Comparison of ENCODE assay signal across 19 mouse cellular contexts in genomic region chr4:144917101-144917500, GRCm38 (mm10). TPM values are rescaled to one million over a fixed set of nuclear protein-coding genes. Genes with fewer than 3 reads are reported as not detected.
DNase-seq lines count a peak whose midpoint lies in the region; ATAC-seq and TF ChIP-seq lines count a peak whose summit lies in the region.
"Had no signal": no experiment of that assay in that cellular context is flagged by ENCODE, and none has a peak within 500 bp of the region (broad histone marks: within the 10 kb centered on the region; RNA-seq: fewer than 3 reads in every experiment).

No protein-coding gene starts in this region.

- no peak overlapping the region for H3K27ac ChIP-seq in hindbrain, postnatal 0 days
- H3K27ac ChIP-seq in hindbrain, embryonic 11.5 days (ENCODE audit: low read depth, low read length): no peak overlapping the region
- H3K27ac ChIP-seq in ES-Bruce4 (ENCODE audit: insufficient read depth, low read length): no peak overlapping the region
- H3K27ac ChIP-seq in brown adipose tissue, adult 24 weeks (replicated peaks; ENCODE audit: low read depth, low read length): peak overlapping the region; percentile 61
- H3K27ac ChIP-seq: embryonic facial prominence, embryonic 13.5 days; forebrain, embryonic 15.5 days; hindbrain, embryonic 12.5 days; limb, embryonic 12.5 days; lung, embryonic 15.5 days; midbrain, embryonic 15.5 days; neural tube, embryonic 15.5 days had no signal

- H3K36me3 ChIP-seq in hindbrain, postnatal 0 days (ENCODE audit: insufficient read depth, low read length): peaks cover 5% of the 10 kb centered on the region; the same call in 1 of the 2 replicates
- H3K36me3 ChIP-seq in hindbrain, embryonic 11.5 days (ENCODE audit: control insufficient read depth, insufficient read depth, low read length): no peaks in the 10 kb centered on the region
- no peaks in the 10 kb centered on the region for H3K36me3 ChIP-seq in ES-Bruce4 (ENCODE audit: control insufficient read depth, insufficient read depth, low read length, poor library complexity, severe bottlenecking)
- H3K36me3 ChIP-seq: forebrain, embryonic 15.5 days; hindbrain, embryonic 12.5 days; midbrain, embryonic 15.5 days; neural tube, embryonic 15.5 days had no signal

- H3K4me1 ChIP-seq in hindbrain, postnatal 0 days (ENCODE audit: insufficient read depth, low read length): no peaks in the 10 kb centered on the region
- H3K4me1 ChIP-seq in hindbrain, embryonic 11.5 days (replicated peaks; ENCODE audit: control insufficient read depth, insufficient read depth, low read length): no peaks in the 10 kb centered on the region
- H3K4me1 ChIP-seq in lung, adult 2 months (ENCODE audit: control insufficient read depth, insufficient read depth, low read length): peaks cover 6% of the 10 kb centered on the region; the same call in 1 of the 2 replicates
- H3K4me1 ChIP-seq in ES-Bruce4 (ENCODE audit: control insufficient read depth, insufficient read depth, low read length): no peaks in the 10 kb centered on the region
- H3K4me1 ChIP-seq in brown adipose tissue, adult 24 weeks (ENCODE audit: control insufficient read depth, insufficient read depth, insufficient read length, low read length): peaks cover 20% of the 10 kb centered on the region
- H3K4me1 ChIP-seq: embryonic facial prominence, embryonic 13.5 days; forebrain, embryonic 15.5 days; hindbrain, embryonic 12.5 days; limb, embryonic 12.5 days; lung, embryonic 15.5 days; midbrain, embryonic 15.5 days; neural tube, embryonic 15.5 days had no signal

- ATAC-seq in hindbrain, postnatal 0 days: no peak
- ATAC-seq in hindbrain, embryonic 11.5 days (ENCODE audit: low FRiP score): no peak
- ATAC-seq: forebrain, embryonic 15.5 days; inflammation-experienced regulatory T-cells, adult 6 months; midbrain, embryonic 15.5 days; Patski had no signal

- no peak for DNase-seq in hindbrain, postnatal 0 days (ENCODE audit: low spot score)
- no peak for DNase-seq in hindbrain, embryonic 11.5 days (ENCODE audit: low spot score)
- no peak for DNase-seq in lung, adult 2 months
- DNase-seq in lung, postnatal 36 days: no peak
- DNase-seq in left cerebral cortex, adult 9 months (ENCODE audit: low spot score in 2 of 2): no peak
- DNase-seq: cerebellum, adult 8-10 months; gastrocnemius, postnatal 36 days; heart, postnatal 10 days had no signal

- 0 out of 2 replicates have a peak, but pooled peaks have one; percentile 22 for TF ChIP-seq CTCF in hindbrain, postnatal 0 days (IDR thresholded peaks at IDR 0.05; ENCODE audit: low read depth)
- TF ChIP-seq CTCF in lung, adult 2 months (IDR thresholded peaks at IDR 0.05; ENCODE audit: insufficient read depth, low read length): peak; percentile 18; the same call in 1 of the 2 replicates
- TF ChIP-seq CTCF in ES-Bruce4 (IDR thresholded peaks at IDR 0.05; ENCODE audit: low read depth, low read length): peak; percentile 53

- WGBS in hindbrain, postnatal 0 days: 69% methylated on average over 4 of the region's 4 CpGs
- 63% methylated on average over 4 of the region's 4 CpGs for WGBS in hindbrain, embryonic 11.5 days
- 65% methylated on average over 4 of the region's 4 CpGs for WGBS in lung, adult 2 months

- H3K27me3 ChIP-seq in hindbrain, postnatal 0 days (ENCODE audit: insufficient read depth, low read length): no peaks in the 10 kb centered on the region
- no peaks in the 10 kb centered on the region for H3K27me3 ChIP-seq in hindbrain, embryonic 11.5 days (ENCODE audit: control insufficient read depth, insufficient read depth, low read length)
- no peaks in the 10 kb centered on the region for H3K27me3 ChIP-seq in ES-Bruce4 (ENCODE audit: control insufficient read depth, insufficient read depth, low read length, poor library complexity, severe bottlenecking)
- H3K27me3 ChIP-seq: embryonic facial prominence, embryonic 13.5 days; forebrain, embryonic 15.5 days; hindbrain, embryonic 12.5 days; limb, embryonic 12.5 days; lung, embryonic 15.5 days; midbrain, embryonic 15.5 days; neural tube, embryonic 15.5 days; Patski had no signal

- TF ChIP-seq EP300 in ES-Bruce4 (IDR thresholded peaks at IDR 0.05; ENCODE audit: insufficient read depth, low read depth, low read length): no peak

- H3K4me2 ChIP-seq in hindbrain, postnatal 0 days (ENCODE audit: low read depth, low read length): no peak overlapping the region
- H3K4me2 ChIP-seq in hindbrain, embryonic 11.5 days (replicated peaks; ENCODE audit: low read depth, low read length): no peak overlapping the region
- H3K4me2 ChIP-seq: embryonic facial prominence, embryonic 13.5 days; forebrain, embryonic 15.5 days; hindbrain, embryonic 12.5 days; limb, embryonic 12.5 days; lung, embryonic 15.5 days; midbrain, embryonic 15.5 days; neural tube, embryonic 15.5 days had no signal

- no peaks in the 10 kb centered on the region for H3K9me3 ChIP-seq in hindbrain, postnatal 0 days (ENCODE audit: low read length)
- no peaks in the 10 kb centered on the region for H3K9me3 ChIP-seq in hindbrain, embryonic 11.5 days (ENCODE audit: control insufficient read depth, low read length)
- no peaks in the 10 kb centered on the region for H3K9me3 ChIP-seq in ES-Bruce4 (replicated peaks; ENCODE audit: control insufficient read depth, insufficient read depth, low read length, poor library complexity, severe bottlenecking)
- H3K9me3 ChIP-seq: embryonic facial prominence, embryonic 13.5 days; forebrain, embryonic 15.5 days; hindbrain, embryonic 12.5 days; limb, embryonic 12.5 days; lung, embryonic 15.5 days; midbrain, embryonic 15.5 days; neural tube, embryonic 15.5 days had no signal

- no peak overlapping the region for H3K4me3 ChIP-seq in hindbrain, postnatal 0 days (ENCODE audit: low read length)
- no peak overlapping the region for H3K4me3 ChIP-seq in hindbrain, embryonic 11.5 days (ENCODE audit: low read depth, low read length)
- H3K4me3 ChIP-seq in lung, adult 2 months (replicated peaks; ENCODE audit: extremely low read depth, low read depth, low read length): no peak overlapping the region
- no peak overlapping the region for H3K4me3 ChIP-seq in ES-Bruce4 (ENCODE audit: low read depth, low read length)
- no peak overlapping the region for H3K4me3 ChIP-seq in brown adipose tissue, adult 24 weeks (ENCODE audit: insufficient read depth, low read depth, low read length)
- H3K4me3 ChIP-seq: embryonic facial prominence, embryonic 13.5 days; forebrain, embryonic 15.5 days; hindbrain, embryonic 12.5 days; limb, embryonic 12.5 days; lung, embryonic 15.5 days; midbrain, embryonic 15.5 days; neural tube, embryonic 15.5 days had no signal

- TF ChIP-seq POLR2A in lung, adult 2 months (IDR thresholded peaks at IDR 0.05; ENCODE audit: borderline replicate concordance, extremely low read depth, low read depth, low read length): no peak
- no peak for TF ChIP-seq POLR2A in ES-Bruce4 (IDR thresholded peaks at IDR 0.05; ENCODE audit: insufficient read depth, low read length)

- no peak overlapping the region for H3K9ac ChIP-seq in hindbrain, postnatal 0 days (replicated peaks; ENCODE audit: low read length)
- no peak overlapping the region for H3K9ac ChIP-seq in hindbrain, embryonic 11.5 days (ENCODE audit: low read depth, low read length)
- no peak overlapping the region for H3K9ac ChIP-seq in ES-Bruce4 (ENCODE audit: low read depth, poor library complexity, severe bottlenecking)
- H3K9ac ChIP-seq: embryonic facial prominence, embryonic 13.5 days; forebrain, embryonic 15.5 days; hindbrain, embryonic 12.5 days; limb, embryonic 12.5 days; lung, embryonic 15.5 days; midbrain, embryonic 15.5 days; neural tube, embryonic 15.5 days had no signal

RNA-seq across cellular contexts. Expression of gene Dhrs3, which starts 24.5 kb away (rescaled TPM):
- total RNA-seq in hindbrain, postnatal 0 days (2014; rRNA removed): 35.5 and 40.1 TPM in 2 replicates
- 51.8 and 59.8 TPM in 2 replicates for polyA plus RNA-seq in hindbrain, postnatal 0 days (2015; fragmentation: Nextera tagmentation; extraction: Ambion mirVana)
- polyA plus RNA-seq in hindbrain, embryonic 11.5 days (2014; fragmentation: Nextera tagmentation; extraction: Ambion mirVana): 21.5 and 36.4 TPM in 2 replicates
- polyA plus RNA-seq in lung, adult 2 months (2012; rRNA removed): 150 and 175 TPM in 2 replicates
- 10.4 TPM in 2 replicates for polyA plus RNA-seq in ES-Bruce4 (2011; ENCODE audit: insufficient read depth, insufficient read length, low read depth, missing spikeins)
- 167 and 202 TPM in 2 replicates for polyA plus RNA-seq in brown adipose tissue, adult 24 weeks (2012; ENCODE audit: insufficient read depth, insufficient read length, missing spikeins)
